Mouse (Mus musculus) gastrocnemius, adult 8-10 months (tissue): ENCODE results near the gene Mymk. TPM values are rescaled to one million over a fixed set of nuclear protein-coding genes. Genes with fewer than 3 reads are reported as not detected.

Experiments used
- DNase-seq, 2 experiments: peaks; one replicate each; pipeline ENCODE4 v3.0.0; 2022; ENCODE audit warnings: low spot score in 2 of 2
- total RNA-seq, 4 experiments: library from RNA; stranded (reverse); gene quantifications; 2 replicates each; pipeline ENCODE4 v1.2.4; 2022

Mymk gene
- total RNA-seq, 4 experiments from 2014 or later = 0.48 TPM; not detected in 3

GRCm38 (mm10) chr2:27079152-27079584, 7.2 kb upstream of the Mymk start, which contains the start of gene Adamtsl2:
Adamtsl2 (plus strand) TSS chr2:27079379.
- DNase-seq = peak; percentile 43 to 74

DNA sequence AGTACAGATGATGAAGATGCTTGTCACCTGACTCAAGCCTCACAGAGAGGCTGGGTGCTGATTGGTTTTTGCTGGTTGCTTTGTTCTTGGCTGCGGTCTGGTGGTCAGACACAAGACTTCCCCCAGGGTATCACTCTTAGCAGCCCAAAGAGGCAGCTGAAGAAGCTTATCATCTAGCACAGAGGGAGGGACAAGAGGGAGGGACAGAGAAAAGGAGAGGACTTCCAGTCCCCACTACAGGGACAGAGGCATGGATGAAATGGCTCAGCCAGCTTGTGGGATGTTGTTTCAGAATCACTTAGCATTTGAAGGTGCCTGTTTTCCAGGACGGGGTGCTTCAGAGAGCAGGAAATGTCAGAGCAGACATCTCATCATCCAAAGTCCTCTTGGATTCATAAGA, 6.3 kb upstream of the Mymk start:
- DNase-seq = no peak

DNA sequence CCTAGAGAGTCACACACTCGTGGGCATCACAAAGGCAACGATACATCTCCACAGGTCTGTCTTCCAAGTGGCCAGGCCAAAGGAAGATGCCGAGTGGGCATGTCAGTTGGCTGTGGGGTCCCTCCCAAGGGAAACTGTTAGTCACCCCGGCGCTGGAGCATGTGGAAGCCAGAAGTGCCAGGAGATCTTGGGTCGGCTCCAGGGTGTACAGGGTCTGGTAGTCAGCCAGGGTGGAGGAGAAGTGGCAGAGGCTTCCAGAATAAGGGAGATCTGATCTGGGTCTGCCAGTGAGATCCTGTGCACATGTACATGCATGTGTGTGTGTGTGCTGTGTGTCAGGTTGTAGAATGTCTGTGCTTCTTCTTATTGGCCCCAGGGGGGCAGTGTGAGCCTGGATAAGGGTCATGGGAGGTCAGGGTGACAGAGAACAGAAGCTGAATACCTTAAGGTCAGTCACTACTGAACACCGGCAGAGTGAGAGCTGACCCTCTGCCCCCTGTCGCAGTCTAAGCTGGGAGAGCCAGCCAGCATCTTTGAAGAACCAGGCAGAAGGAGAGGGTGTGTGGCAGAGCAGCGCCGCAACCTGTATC, 5.8 kb upstream of the Mymk start:
- no peak for DNase-seq

DNA sequence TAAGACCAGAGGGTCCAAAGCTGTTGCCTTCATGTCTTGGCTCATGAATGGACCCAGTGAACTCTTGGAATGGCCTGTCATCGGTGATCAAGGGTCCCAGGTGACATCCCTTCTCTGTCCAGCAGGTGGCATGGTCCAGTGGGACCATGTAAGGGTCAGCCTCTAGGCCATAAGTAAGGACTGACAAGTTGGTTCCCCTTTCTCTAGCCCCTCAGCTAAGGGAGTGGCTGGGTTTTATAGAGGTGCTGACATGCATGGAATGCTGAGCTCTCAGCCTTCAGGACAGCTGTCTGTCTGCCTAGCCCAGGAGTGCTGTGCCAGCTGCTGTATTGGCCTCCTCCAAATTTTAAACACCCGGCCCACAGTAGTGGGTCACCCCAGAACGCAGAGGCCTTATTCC, 3.5 kb upstream of the Mymk start:
- no peak for DNase-seq

GRCm38 (mm10) chr2:27074804-27075203, 2.8 kb upstream of the Mymk start:
- no peak for DNase-seq

DNA sequence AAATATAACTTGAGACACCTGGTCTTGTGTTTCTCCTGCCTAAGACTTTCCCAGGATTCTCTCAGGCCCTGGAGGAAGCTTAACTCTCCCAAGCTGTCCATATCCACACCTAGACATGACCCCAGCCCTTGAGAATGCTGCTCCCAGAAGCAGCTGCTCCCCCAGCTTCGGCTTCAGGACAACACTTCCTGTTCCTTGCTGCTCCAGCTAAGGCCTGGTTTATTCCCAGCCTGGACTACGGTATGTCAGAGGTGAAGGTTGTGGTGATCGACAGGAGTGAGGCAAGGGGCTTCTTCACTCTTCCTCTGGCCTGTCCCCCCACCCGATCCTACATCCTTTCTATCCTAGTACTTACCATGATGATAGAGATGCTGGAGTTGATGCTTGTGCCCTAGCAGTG, 1.4 kb upstream of the Mymk start:
- no peak for DNase-seq

DNA sequence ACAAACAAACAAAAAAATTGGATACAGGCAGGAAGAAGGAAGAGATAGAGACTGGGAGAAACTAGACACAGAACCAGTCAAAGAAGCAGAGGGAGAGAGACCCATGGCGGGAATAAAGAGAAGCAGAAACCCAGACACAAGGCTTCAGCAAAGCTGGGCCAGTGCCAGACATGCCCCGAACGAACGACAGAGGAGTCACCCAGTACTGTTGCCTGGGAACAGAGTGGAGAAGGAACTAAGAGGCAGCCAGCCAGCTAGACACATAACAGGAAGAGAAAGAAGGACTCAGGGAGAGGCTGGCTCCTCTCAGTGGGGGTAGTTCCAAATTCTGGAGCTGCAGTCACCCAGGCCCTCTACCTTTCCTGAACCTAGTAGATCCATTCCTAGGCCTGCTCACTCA, 842 bp downstream of the Mymk start:
- DNase-seq = no peak

- DNase-seq = no peak
Measured at GRCm38 (mm10) chr2:27070247-27070813, 1.6 kb downstream of the Mymk start.

GRCm38 (mm10) chr2:27069646-27070045, 2.3 kb downstream of the Mymk start:
- no peak for DNase-seq

GRCm38 (mm10) chr2:27067996-27068395, 4.0 kb downstream of the Mymk start:
- no peak for DNase-seq

GRCm38 (mm10) chr2:27067124-27067523, 4.9 kb downstream of the Mymk start:
- DNase-seq = no peak

DNA sequence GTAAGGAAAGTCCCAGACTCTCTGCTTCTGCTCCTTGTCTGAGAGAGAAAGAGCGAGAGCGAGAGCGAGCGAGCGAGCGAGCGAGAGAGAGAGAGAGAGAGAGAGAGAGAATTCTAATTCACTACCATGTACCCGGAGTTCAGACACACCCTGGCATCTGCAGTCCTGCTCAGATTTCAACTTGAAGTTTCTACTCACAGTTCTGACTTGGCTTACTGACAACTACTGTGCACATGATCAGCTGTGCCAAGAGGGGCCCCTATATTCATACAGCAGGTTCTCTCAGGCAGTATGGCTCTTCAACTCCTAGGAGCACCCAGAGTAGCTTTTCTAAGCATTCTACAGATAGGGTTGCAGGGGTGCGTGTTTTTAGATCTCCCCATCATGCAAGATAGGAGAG, 12.8 kb downstream of the Mymk start:
- DNase-seq = no peak

DNA sequence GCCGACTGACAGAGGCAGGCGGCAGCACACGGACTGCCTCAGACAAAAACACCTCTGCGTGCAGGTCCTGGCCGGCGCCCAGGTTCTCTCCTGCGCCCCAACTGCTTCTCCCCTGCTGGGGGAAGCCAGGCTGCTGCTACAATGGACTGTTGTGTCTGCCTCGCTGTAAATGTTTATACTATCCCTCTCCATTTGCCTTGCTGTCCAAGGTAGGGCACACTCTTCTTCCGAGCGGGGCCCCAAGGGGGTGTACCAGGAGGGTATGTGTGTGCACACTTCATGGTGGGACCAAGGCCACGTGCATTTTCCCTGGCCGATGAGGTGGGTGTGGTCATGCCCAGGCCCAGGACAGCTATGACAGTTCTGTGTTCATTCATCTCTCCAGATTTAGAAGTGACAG, 13.2 kb downstream of the Mymk start:
- DNase-seq = no peak

DNA sequence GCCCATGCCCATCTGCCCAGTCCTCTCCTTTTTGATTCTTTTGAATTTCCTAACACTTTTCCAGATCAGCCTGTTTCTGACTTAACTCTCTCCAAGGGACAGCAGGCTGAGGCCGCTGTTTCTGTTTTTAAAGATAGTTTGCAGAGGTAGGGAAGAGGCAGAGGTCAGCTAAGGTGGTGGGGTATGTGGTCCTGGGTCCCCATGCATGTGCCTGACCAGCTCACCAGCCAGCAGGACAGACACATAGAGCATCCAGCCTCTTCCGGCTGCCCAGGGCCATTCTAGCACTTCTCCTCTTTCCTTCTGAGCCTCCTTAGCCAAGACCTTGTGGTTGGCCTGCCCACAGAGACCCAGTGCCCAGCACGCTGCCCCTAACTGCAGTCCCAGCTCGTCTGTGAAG, 13.7 kb downstream of the Mymk start:
- DNase-seq = no peak

GRCm38 (mm10) chr2:27049408-27049807, 22.6 kb downstream of the Mymk start:
- no peak for DNase-seq

DNA sequence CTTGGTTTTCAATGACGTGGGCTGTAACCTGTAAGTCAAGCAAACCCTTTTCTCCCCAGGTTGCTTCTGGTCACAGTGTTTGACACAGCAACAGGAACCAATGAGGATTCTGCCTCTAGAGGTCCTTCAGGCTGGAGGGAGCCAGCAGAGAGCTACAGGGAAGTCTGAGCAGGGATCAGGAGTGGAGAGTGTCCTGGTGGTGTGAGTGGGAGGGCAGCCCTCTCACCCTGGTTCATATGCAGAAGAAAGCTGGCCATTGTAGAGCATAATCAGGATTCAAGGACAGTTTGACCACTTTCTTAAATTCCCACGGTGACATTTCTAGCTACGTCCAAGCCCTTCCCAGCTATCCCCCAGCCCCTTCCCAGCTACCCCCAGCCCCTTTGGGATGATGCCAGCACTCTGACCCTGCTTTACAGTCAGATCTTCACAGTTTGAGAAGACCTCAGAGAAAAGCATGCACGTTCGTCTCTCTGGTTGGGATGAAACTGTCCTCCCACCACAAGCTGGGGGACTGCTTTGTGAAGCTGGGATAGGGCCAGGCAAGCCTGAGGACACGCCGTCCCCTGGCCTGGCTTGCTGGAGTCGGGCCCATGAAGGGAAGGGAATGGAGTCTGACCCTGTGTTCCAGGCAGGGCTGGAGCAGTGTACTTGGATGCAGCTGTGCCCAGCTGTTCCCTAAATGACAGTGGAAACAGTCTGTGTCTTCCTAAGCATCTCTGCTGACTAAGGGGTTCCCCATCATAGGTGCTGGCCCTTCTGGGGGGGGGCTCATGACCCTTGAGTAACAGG, 25.8 kb downstream of the Mymk start:
- peak; percentile 46 to 60 for DNase-seq

DNA sequence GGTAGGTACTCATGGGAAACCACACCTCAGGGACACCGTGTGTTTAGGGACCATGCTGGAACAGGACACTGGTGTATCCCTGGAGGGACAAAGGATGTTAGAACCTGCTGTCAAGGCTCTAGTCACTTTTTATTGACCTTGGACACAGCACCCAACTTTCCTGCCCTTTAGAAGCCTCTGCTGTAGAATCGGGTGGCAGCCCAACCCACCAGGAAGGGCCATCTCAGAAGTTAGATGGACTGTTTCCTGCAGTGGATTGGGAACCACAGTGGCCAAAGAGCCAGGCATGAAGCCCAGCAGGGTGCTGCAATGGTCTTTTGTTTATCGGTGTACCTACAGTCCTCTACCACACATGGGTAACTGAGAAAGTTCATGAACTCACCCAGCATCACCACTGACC, 27.3 kb downstream of the Mymk start:
- no peak for DNase-seq

DNA sequence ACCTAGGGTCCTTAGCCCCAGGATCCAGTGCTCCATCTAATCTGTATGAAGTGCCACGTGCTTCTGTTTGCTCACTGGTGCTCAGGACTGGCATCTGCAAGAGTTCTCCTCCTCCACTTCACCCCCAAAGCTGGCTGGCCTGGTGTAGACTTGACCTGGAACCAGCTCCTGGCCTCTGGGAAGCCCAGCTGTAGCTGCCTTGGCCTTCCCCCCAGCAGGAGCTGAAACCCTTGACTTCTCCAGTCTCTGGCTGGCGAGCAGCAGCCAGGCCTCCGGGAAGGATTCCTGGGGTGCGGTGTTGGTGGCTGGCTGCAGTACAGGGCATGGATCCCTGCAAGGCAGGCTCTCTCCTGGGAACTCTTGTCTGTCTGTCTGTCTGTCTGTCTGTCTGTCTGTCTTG, 27.8 kb downstream of the Mymk start:
- DNase-seq = peak in 1 of 2 experiments; percentile 42

DNA sequence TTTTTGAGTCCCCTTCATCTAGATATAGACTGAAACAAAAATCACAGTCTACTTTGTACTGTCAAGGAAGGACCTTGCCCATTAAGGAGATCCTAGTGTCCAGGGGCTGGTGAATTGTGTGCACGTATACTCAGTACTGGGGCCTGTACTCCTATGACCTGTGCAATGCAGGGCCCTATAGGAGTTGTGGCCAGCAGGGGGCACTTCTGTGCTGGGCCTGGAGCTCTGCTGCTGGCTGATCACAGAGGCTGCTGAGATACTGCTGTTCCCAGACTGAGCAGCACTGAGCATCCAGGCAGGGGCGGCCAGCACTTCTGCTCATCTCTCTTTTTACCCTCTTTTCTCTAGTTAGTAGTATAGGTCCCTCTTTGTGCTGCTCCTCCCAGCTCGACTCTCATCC, 28.5 kb downstream of the Mymk start:
- DNase-seq = peak; percentile 73 to 79

GRCm38 (mm10) chr2:27042131-27042844, 29.7 kb downstream of the Mymk start:
- no peak for DNase-seq

DNA sequence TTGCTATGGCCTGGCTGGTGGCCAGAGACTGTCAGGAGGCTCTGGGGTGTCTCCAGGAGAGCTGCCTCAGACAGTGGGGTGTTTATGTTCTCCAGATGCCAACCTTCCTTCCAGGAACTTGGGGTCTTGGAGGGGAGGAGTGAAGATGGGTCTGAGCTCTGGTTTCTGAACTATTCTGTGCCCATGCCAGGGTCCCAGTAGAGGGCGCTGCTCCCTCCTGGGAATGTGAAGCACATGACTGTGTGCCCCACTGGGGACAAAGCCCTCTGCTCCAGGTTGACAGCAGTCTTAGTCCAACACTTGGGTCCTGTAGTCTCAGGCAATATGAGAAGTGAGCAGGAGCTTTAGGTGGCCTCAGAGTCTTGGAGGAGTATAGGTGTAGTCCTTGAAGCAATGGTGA, 32.7 kb downstream of the Mymk start:
- DNase-seq = no peak

GRCm38 (mm10) chr2:27038596-27038995, 33.4 kb downstream of the Mymk start:
- DNase-seq = no peak
